Mouse (Mus musculus): Measurements from ENCODE around the gene Upb1.

GRCm38 (mm10) chr10:75474571-75474970 lies 73.7 kb downstream of the Upb1 start:
- TF ChIP-seq CTCF (IDR thresholded peaks at IDR 0.05; ENCODE audit: control insufficient read depth, insufficient read depth, low read length) (no peak), POLR2A (IDR thresholded peaks at IDR 0.05; ENCODE audit: borderline replicate concordance, control insufficient read depth, low read depth, low read length) (no peak)
